Mouse (Mus musculus) layer of hippocampus, adult 9-10 months (tissue): ENCODE data around the gene Klhl26.
"Not testable (repeated sequence)": the region's sequence is repeated elsewhere in the genome, so short reads cannot be mapped to it uniquely, and the experiment has no call there.

Experiments used
- DNase-seq: peaks from one replicate; pipeline ENCODE4 v3.0.0; 2022; ENCODE audit warnings: low spot score

Klhl26 gene

DNA sequence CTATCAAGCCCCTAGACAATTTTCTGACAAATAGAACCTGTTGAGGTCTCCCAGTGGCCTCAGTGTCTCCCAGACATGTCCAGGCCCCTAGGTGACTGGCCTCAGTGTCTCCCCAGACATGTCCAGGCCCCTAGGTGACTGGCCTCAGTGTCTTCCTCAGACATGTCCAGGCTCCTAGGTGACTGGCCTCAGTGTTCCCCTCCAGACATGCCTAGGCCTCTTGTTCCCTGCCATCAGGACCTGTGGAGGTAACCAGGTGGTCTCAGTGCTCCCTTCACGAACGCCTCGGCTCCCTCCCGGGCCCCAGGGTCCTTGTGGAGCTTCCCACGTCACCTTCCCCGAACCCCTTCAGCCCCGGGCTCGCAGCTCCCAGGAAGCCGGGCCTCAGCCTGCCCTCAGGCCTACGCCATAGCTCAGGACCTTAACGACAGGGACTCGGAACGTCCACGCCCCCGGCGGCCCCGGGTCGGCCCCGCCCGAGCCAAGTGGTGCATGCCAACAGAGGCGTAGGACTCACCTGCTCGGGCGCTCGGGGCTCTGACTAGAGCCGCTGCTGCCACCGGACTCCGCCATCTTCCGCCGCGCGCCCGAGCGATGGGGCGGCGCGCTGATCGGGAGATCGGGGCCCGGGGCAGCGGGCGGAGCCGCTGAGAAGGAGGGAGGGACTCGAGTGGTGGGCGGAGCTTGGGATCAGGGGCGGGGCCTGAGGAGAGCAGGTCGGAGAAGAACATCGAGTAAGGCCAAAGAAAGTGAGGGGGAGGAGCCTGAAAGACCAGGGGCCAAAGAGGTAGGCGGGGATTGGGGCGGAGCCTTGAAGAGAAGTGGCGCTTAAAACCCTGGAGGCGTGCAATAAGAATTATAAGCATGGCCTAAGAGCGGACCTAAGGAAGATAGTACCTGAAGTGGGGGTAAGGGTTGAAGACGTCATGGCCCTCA is at the start of gene Klhl26:
Gene Klhl26, minus strand, starts transcription at position 636 of the 936 bp plus-strand sequence.
- DNase-seq, result peak; percentile 68

DNA sequence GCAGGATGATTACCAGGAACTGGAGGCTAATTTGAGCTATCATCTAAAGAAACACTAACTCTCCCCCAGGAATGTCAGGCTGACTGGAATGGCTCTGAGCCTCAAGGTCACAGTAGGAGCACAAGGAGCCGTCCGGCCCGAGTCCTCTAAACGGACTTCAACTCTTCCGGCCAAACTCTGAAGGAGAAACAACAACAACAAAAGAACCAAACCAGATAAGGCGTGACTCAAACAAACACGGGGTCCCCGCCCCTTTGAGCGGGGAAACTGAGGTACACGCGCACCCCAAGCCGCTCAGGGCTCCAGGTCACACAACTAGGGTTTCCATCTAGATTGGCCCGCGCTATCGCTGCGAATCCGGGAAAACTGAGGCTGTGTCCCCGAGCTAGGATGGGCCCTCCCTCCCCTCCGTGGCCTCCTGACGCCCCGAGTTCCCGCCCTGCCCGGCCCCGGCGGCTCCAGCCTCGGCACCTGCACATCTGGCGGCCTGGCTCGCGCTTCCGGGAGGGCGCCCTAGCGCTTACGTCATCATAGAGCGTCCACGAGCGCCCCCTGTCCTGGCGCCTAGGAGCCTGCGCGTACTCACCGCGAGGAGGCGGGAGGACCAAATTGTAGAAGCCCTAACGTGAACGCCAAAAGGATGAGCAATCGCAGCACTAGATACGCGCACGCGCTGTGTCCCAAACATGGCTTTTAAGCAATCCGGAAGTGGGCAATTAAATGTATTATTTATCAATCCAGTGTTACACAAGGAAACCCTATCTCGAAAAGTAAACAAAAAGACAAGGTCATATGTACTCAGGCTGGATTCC is 46.0 kb upstream of the Klhl26 start:
- DNase-seq, result peak; percentile 89

- DNase-seq, result no peak
Observed at GRCm38 (mm10) chr8:70519606-70520005, 42.8 kb upstream of the Klhl26 start.

DNA sequence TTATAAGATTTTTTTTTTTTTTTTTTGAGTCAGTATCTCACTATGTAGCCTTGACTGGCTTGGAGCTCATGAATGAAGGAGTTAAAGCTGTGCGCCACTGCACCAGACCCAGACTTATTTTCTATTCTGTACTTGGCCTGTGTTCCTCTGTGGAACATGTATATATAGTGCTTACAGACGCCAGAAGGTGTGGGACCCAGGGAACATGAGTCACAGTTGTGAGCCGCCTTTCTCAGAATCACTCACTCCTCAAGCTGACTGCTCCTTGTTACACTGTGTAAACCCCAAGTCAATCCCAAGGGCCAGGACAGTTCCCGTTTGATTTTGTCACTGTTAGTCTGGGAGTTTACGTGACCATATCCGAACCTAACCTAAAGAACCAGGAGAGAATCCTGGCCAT is 42.3 kb upstream of the Klhl26 start:
- DNase-seq, result no peak

DNA sequence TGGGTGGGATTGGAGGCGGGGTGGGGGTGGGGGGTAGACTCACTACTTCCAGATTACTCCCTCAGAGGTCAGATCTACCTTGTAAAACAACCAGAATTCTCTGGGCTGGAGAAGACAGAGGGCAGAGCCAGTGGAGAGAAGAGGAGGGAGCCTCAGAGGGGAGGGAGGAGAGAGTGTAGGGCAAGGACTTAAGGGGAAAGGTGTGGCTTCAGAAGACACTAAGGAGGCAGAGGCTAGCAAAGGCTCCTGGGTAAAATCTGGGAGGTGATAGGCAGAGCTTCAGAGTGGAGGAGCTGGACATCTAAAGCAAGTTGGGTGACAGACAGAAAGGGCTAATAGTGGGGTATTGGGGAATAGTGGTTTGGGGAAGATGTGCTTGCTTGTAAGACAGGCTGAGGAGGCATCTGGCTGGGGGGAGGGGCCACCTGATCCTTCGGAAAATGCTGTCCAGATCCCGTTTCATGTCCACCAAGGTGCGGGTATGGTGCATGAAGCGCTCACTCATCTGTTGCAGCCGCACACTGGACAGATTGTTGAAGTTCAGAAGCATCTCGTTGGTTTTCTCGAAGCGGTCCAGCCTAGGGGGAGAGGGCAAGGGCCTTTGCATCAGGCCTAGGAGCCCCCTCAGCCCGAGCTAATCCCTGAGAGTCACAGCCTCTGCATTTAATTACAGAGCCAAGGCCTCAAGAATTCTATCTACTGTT is 41.3 kb upstream of the Klhl26 start:
- DNase-seq, result no peak

DNA sequence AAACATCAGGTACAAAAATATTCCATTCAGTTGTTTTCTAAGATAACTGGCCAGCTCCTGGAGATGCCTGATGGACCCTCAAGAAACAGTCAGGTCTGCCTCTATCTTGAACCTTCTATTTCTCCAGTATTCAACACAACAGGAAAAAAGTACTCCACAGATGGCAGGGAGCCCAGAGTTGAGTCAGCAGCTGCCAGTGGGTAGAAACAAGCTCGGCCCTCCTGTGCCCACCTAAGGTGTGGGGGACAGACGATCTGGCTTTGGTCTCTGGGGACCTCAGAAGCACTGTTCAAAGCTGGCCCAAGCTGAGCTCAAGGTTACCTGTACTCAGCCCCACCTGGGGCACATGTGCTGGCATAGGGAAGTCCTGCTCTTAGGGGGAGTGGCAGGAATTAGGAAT is 36.7 kb upstream of the Klhl26 start:
- no peak for DNase-seq

GRCm38 (mm10) chr8:70512253-70512903 is 35.6 kb upstream of the Klhl26 start:
- DNase-seq, result no peak

- DNase-seq, result no peak
Observed at GRCm38 (mm10) chr8:70511770-70512169, 35.0 kb upstream of the Klhl26 start.

DNA sequence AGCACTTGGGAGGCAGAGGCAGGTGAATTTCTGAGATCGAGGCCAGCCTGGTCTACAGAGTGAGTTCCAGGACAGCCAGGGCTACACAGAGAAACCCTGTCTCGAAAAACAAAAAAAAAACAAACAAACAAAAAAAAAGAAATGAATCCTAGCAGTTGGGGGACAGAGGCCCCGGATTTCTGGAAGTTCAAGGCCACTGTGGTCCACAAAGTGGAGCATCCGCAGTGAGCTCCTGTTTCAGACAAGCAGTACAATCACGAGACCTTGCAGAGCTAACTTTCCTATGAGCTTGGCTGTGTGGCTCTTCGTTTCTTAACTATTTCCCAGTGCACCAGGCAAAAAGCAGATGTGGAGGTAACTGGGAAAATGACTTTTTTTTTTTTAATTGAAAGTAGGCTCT is 34.4 kb upstream of the Klhl26 start:
- DNase-seq, result not testable (repeated sequence)

GRCm38 (mm10) chr8:70510228-70510915 is 33.6 kb upstream of the Klhl26 start, which contains the start of gene Uba52:
Gene Uba52, minus strand, starts transcription at chr8:70510801.
- peak; percentile 93 for DNase-seq

GRCm38 (mm10) chr8:70509281-70509952 is 32.6 kb upstream of the Klhl26 start:
- no peak for DNase-seq

DNA sequence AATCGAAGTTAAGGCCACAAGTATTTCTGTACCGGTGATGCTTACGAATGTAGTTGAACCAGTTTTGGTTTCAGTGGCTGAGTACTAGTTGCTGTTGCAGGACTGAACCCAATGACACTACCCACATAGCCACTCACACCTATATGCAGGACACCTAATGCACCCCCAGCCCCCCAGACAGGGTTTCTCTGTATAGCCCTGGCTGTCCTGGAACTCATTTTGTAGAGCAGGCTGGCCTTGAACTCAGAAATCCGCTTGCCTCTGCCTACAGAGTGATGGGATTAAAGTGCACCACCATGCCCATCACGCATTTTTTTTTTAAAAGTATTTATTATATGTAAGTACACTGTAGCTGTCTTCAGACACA is 30.2 kb upstream of the Klhl26 start:
- DNase-seq, result no peak

DNA sequence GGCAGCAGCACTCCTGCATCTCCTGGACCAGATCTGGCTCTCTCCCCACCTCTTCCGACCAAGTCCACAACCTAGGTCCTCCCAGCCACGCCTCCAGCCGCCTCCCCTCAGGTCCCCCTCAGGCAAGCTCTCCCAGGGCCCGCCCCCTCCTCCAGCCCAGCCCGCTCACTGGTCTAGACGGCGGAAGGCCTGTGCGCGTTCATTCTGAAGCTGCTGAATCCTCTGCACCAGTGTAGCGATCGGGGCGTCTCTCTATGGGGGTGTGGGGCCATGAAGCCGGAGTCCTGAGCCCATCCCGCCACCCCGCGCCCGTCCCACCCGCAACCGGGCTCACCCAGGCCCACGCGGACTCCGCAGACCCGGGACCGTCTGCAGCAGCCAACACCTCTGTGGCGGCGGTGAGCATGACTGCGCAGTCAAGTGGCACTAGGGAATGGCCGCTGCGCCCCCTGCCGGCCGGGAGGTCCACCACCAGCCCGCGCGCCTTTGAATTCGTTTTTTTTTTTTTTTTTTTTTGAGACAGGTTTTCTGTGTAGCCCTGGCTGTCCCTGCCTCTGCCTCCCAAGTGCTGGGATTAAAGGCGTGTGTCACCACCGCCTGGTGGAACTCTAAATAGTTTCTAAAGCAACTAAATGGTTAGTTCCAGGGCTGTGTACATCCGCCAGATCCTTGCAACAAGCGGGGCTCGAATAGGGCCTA is 29.7 kb upstream of the Klhl26 start, which contains the start of gene Rex1bd:
Gene Rex1bd, minus strand, starts transcription at position 425 of the 699 bp plus-strand sequence.
- DNase-seq, result peak; percentile 82

- no peak for DNase-seq
Observed at GRCm38 (mm10) chr8:70505698-70506327, 29.0 kb upstream of the Klhl26 start.

DNA sequence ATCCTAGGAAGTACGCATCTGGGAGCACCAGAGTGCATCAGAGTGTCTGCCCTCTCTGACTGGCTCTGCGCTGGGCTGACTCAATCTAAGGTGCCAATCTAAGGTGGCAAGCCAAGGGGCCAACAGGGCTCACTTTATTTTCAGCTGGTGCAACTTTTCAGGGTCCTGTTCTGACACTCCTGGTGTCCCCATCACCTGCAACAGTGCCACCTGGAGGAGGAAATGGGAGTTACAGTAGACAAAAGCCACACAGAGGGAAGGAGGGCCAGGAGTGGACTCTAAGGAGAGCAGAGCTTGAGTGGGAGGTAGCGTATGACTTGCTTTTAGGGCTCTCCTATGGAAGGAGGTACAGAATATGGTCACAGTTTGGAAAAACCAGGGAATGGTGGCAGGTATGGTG is 28.1 kb upstream of the Klhl26 start:
- DNase-seq, result peak; percentile 60

DNA sequence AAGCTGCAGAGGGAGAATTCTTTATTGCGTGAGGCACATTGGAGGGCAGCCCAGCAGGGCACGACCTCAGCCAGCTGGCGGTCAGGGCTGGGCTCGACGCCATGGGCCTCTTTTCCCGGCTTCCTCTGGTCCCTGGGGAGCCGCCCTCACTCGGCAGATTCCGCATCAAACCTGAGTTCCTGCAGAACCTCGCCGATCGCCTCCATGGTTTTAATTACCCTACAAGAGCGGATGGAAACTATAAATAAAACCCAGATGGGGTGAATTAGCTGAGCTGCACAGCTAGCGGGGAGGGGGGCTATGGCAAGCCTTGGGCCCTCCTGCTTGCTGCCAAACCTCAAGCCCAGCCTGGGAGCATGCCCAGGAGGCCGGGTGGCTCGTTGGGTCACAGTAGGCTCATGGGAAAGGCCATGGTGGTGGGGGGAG is 27.5 kb upstream of the Klhl26 start:
- no peak for DNase-seq

- DNase-seq, result no peak
Observed at GRCm38 (mm10) chr8:70503062-70503750, 26.4 kb upstream of the Klhl26 start.

DNA sequence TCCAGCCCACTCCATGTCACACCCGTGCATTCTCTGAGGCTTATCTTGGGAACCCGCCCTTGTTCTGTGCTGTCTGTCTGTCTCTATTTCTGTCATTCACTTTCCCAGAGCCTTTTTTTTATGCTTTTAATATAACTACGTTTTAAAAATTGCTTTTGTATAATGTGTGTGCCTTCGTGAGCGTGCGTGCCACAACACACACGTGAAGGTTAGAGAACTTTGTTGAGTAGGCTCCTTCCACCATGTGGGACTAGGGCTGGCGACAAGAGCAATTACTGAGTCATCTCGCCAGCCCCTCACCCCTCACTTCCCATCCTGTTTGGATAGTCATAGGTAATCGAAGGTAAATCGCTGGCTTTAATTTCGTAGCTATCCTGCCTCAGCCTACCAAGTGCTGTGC is 25.8 kb upstream of the Klhl26 start:
- no peak for DNase-seq
